Mouse (Mus musculus): ENCODE data around the gene 6030408B16Rik. TPM values are rescaled to one million over a fixed set of nuclear protein-coding genes. Genes with fewer than 3 reads are reported as not detected.

Gene 6030408B16Rik
- polyA plus RNA-seq, 1 experiment from 2014 or later = 0.27 TPM

DNA sequence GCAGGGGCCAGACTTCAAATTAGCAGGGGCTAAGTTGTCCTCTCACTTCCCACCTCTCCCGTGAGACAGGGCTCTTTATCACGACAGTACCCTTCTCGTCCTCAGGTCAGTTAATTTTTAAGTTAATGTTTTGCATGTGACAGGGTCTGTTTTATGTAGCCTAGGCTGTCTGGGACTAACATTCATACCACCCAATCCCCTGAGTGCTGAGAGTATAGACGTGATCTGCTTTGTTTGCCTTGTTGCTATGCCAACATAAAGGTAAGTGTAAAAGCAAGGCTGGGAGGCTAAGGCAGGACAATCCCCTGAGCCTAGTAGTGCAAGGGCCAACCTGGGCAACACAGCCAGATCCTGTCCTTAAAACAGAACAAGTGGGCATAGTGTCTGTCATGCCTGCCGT is 16.5 kb downstream of the 6030408B16Rik start:
- DNase-seq (ENCODE audit: extremely low spot score, low spot score) = no peak
- WGBS = 56% methylated on average over 5 of the region's 5 CpGs

DNA sequence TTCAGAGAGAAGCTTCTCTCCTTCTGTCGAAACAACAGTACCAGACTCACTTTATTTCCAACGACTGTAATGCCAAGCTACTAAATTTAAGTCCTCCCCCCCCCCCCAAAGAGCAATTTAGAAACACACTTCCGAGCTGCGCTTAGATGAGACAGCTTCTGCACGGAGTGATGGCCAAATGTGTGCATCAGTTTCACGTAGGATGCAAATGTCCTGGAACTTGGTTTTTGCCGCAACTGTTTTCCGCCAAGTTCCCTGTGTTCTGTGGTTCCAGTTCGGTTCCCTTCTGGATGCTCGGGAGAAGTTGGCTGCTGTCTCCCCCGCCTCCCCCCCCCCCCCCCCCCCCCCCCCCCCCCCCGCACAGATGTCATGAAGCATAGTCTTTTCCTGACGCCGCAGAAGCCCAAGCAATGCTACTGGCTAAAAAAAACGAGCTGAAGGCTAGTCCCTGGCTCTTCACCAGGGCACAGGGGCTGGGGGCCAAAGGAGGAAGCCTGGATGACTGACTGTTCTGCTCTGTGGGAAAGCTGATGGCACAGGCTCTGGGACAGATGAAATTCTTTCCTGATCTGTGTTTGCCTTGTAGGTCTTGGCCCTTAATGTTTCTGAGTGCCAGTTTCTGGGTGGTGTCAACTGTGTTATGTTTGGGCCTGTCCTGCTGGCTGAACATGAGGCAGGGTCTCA is 18.2 kb downstream of the 6030408B16Rik start:
- Histone ChIP-seq H3K4me1 (peaks cover 28% of the 10 kb centered on the region), H3K27me3 (ENCODE audit: poor library complexity, severe bottlenecking) (no peaks in the 10 kb centered on the region), H3K4me3 (no peak overlapping the region), H3K9me3 (no peaks in the 10 kb centered on the region), H3K27ac (no peak overlapping the region), H3K36me3 (replicated peaks) (no peaks in the 10 kb centered on the region)
- 71% methylated on average over 14 of the region's 15 CpGs for WGBS
- no peak for DNase-seq (ENCODE audit: extremely low spot score, low spot score)

More for the DNA sequence above, 16.5 kb downstream of the 6030408B16Rik start:
- Histone ChIP-seq H3K27me3 (ENCODE audit: poor library complexity, severe bottlenecking) (no peaks in the 10 kb centered on the region), H3K36me3 (replicated peaks) (no peaks in the 10 kb centered on the region), H3K27ac (no peak overlapping the region), H3K4me3 (no peak overlapping the region), H3K4me1 (peaks cover 17% of the 10 kb centered on the region), H3K9me3 (no peaks in the 10 kb centered on the region)

DNA sequence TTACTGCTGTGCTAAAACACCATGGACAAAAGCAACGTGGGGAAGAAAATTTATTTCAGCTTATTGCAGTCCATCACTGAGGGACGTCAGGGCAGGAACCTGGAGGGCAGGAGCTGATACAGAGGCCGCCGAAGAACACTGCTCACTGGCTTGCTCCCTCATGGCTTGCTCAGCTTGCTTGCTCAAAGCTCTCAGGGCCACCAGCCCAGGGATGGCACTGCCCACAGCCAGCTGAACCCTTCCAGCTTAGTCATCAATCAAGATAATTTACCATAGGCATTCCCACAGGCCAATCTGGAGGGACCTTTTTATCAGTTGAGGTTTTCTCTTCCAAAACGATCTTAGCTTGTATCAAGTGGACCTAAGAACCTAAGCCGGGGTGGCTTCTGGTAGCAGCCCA is 19.0 kb downstream of the 6030408B16Rik start:
- 86% methylated on average over 6 of the region's 6 CpGs for WGBS
- H3K9me3 ChIP-seq = no peaks in the 10 kb centered on the region
- no peak overlapping the region for H3K4me3 ChIP-seq
- no peaks in the 10 kb centered on the region for H3K36me3 ChIP-seq (replicated peaks)
- no peak overlapping the region for H3K27ac ChIP-seq
- no peak for DNase-seq (ENCODE audit: extremely low spot score, low spot score)
- peaks cover 5% of the 10 kb centered on the region; the same call in 1 of the 2 replicates for H3K27me3 ChIP-seq (ENCODE audit: poor library complexity, severe bottlenecking)
- H3K4me1 ChIP-seq = peaks cover 33% of the 10 kb centered on the region

DNA sequence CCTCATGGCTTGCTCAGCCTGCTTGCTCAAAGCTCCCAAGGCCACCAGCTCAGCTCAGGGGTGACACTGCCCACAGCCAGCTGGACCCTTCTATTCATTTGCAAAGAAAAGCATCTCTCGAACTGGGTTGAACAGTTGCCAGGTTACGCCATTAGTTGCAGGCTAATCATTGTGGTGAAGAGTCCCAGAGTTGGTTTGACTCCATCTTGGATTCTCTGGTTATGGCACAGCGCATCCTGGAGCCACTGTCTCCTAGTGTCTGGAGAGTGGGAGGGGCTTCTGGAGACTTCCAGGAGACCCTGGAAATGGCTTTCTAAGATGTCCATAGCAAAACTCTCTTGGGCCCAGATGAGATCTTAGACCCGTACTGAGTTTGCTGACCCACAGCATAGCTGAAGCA is 22.4 kb downstream of the 6030408B16Rik start:
- Histone ChIP-seq H3K9me3 (no peaks in the 10 kb centered on the region), H3K27ac (peak overlapping the region; percentile 48; the same call in 1 of the 2 replicates), H3K27me3 (ENCODE audit: poor library complexity, severe bottlenecking) (peaks cover 10% of the 10 kb centered on the region; the same call in 1 of the 2 replicates), H3K36me3 (replicated peaks) (no peaks in the 10 kb centered on the region), H3K4me1 (peaks cover 26% of the 10 kb centered on the region), H3K4me3 (peak overlapping the region; percentile 37; the same call in 1 of the 2 replicates)
- WGBS = 93% methylated on average over 4 of the region's 4 CpGs
- DNase-seq (ENCODE audit: extremely low spot score, low spot score) = no peak

DNA sequence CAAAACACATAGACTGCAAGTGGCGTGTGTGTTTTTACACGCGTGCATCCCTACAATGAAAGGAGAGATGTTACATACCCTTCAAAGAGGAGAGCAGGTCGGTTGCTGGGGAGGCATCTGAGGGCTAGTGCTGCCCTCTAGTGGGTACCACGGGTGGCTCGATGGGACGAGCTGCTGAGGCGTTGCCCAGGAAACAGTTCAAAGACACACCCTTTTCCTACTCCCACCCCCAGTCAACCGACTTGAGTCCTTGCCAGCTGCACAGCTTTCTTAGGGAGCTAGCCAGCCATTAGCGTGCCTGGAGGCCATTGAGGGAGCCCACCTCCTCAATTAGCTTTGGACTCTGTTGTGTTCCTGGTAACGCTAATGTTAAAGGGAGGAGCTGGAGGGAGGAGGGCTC is 22.8 kb downstream of the 6030408B16Rik start:
- Histone ChIP-seq H3K4me1 (peaks cover 26% of the 10 kb centered on the region), H3K27me3 (ENCODE audit: poor library complexity, severe bottlenecking) (peaks cover 10% of the 10 kb centered on the region; the same call in 1 of the 2 replicates), H3K27ac (peak overlapping the region; percentile 48), H3K9me3 (no peaks in the 10 kb centered on the region), H3K36me3 (replicated peaks) (no peaks in the 10 kb centered on the region), H3K4me3 (peak overlapping the region; percentile 37)
- DNase-seq (ENCODE audit: extremely low spot score, low spot score) = peak; percentile 85
- WGBS = 5% methylated on average over 11 of the region's 11 CpGs

DNA sequence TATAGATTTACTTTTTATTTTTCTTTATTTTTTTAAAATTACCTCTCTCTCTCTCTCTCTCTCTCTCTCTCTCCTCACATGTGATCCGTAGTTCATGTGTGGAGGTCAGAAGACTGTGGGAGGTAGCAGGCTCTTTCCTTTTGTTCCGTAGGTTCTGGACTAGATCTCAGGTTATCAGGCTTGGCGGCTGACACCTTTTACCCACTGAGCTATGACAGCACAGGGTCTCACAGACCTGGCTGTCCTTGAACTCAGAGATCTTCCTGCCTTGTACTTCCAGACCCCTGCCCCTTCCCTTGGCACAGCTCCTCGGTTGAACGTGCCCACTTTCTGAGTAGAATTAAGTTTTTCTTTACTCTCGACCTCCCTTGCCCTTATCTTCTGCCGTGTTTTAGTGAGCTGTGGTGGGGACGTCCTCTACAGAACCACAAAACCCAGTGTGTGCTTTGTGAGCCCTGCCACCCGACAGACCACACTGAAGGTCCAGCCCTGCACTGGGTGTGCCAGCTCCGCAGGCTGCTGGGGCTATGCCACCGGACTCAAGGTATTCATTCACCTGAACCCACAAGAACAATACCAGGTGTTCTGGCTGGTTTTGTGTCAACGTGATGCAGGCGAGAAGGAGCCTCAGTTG is 23.4 kb downstream of the 6030408B16Rik start:
- Histone ChIP-seq H3K36me3 (replicated peaks) (no peaks in the 10 kb centered on the region), H3K9me3 (no peaks in the 10 kb centered on the region), H3K4me1 (peaks cover 26% of the 10 kb centered on the region), H3K27me3 (ENCODE audit: poor library complexity, severe bottlenecking) (peaks cover 10% of the 10 kb centered on the region; the same call in 1 of the 2 replicates), H3K4me3 (peak overlapping the region; percentile 37), H3K27ac (peak overlapping the region; percentile 48)
- WGBS = 74% methylated on average over 13 of the region's 13 CpGs
- DNase-seq (ENCODE audit: extremely low spot score, low spot score) = no peak

DNA sequence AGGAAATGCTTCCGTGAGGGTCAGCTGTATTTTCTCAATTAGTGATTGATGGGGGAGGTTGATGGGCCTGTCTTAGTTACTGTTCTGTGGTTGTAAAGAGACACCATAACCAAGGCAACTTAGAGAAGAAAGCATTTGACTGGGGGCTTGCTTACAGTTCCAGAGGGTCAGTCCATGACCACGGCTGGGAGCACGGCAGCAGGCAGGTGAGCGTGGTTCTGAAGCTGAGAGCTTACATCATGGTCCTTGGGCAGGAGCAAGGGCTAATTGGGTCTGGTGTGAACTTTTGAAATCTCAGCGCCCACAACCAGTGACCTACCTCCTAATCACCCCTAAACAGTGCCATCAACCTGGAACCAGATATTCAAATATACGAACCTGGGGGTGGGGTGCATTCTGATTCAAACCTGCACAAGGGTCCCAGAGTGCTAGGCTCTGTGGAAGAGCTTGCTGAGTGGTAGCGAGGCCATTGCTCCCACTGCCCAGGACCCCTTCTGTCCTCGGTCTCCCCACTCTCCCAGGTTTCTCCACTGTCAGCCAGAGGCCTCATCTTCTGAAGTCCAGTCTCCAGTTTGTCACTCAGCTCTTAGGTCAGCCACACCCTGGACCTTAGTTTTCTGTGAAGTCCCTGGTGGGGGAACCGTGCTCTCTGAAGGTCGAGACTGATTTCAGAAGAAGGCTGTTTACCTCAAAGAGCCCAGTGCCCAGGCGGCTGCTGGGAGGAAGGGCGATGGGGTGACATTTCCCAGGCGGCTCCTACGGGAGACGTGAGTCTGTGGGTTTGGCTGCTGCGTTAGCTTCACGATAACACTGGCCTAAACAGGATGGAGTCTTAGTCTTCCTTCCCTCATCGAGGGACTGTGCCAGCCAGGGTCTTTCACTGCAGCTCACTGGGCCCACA is 24.2 kb downstream of the 6030408B16Rik start:
- H3K36me3 ChIP-seq (replicated peaks) = no peaks in the 10 kb centered on the region
- no peaks in the 10 kb centered on the region for H3K9me3 ChIP-seq
- no peak overlapping the region for H3K4me3 ChIP-seq
- H3K27ac ChIP-seq = no peak overlapping the region
- no peak for DNase-seq (ENCODE audit: extremely low spot score, low spot score)
- WGBS = 83% methylated on average over 18 of the region's 18 CpGs
- H3K4me1 ChIP-seq = peaks cover 26% of the 10 kb centered on the region
- peaks cover 10% of the 10 kb centered on the region; the same call in 1 of the 2 replicates for H3K27me3 ChIP-seq (ENCODE audit: poor library complexity, severe bottlenecking)

DNA sequence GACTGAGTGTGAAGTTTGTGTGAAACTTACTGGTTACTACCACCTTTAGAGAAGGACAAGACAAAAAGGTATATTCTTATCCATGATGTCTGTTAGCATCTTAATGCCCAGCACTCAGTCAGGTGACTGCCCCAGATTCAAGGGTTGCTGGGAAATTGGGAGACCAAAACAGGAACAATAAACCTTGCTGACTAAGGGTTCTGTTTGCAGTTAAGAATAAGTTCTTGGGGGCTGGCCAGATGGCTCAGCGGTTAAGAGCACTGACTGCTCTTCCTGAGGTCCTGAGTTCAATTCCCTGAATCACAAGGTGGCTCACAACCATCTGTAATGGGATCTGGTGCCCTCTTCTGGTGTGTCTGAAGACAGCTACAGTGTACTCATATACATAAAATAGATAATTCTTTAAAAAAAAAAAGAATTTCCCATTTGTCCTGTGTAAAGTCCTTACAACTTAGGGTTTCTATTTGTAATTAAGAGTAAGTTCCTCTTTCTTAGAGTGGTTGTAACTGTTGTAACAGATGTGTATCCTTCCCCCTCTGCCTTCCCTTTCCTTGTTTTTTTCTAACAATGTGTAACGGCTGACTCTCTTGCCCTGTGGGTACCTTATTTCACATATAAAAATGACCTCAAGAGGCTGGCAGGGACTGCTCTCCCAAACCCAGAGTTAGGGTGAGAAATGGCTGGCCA is 24.9 kb downstream of the 6030408B16Rik start:
- peaks cover 10% of the 10 kb centered on the region; the same call in 1 of the 2 replicates for H3K27me3 ChIP-seq (ENCODE audit: poor library complexity, severe bottlenecking)
- peaks cover 26% of the 10 kb centered on the region for H3K4me1 ChIP-seq
- no peak overlapping the region for H3K27ac ChIP-seq
- DNase-seq (ENCODE audit: extremely low spot score, low spot score) = no peak
- H3K9me3 ChIP-seq = no peaks in the 10 kb centered on the region
- no peaks in the 10 kb centered on the region for H3K36me3 ChIP-seq (replicated peaks)
- no peak overlapping the region for H3K4me3 ChIP-seq
- 83% methylated on average over 2 of the region's 2 CpGs for WGBS

DNA sequence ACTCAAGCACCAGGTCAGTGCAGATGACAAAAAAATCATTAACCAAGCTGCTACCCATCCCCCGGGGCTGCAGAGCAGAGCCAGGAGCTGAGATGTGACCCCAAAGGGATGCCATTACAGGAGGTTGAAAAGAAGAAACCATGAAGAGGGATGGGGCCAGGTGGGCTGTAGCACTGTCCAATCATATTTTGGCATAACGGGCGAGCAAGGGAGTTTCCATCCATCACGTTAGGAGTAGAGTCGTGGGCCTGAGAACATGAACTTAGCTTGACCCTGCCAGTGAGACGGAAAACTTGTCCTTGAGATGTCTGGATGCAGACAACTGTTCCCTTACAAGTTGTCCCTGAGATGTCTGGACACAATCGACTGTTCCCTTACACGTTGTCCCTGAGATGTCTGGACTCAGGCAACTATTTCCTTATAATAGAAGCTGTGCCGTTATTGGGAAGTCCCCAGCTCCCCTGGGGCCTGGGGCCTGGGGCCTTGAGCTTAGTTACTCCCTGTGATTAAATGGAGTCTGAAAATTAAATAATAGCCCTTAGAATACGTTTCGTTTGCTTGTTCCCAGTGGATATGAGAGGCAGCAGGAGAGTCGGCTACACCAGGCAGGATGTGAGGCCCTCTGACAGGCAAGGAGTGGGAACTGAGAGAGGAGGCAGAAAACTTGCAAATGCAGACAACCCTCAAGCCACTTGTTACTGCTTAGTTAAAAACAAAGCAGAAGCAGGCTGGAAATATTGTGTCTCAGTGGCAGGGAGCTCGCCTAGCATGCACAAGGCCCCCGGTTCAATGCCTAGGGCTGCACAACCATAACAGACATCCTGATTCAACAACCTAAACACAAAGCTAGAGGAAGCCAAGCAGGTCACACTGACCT is 26.1 kb downstream of the 6030408B16Rik start:
- no peaks in the 10 kb centered on the region for H3K36me3 ChIP-seq (replicated peaks)
- H3K9me3 ChIP-seq = peaks cover 4% of the 10 kb centered on the region; the same call in 1 of the 2 replicates
- no peak for DNase-seq (ENCODE audit: extremely low spot score, low spot score)
- WGBS = 78% methylated on average over 14 of the region's 14 CpGs
- H3K27me3 ChIP-seq (ENCODE audit: poor library complexity, severe bottlenecking) = peaks cover 10% of the 10 kb centered on the region; the same call in 1 of the 2 replicates
- H3K4me1 ChIP-seq = peaks cover 26% of the 10 kb centered on the region
- no peak overlapping the region for H3K4me3 ChIP-seq
- 0 out of 2 replicates have a peak overlapping the region, but pooled peaks have one; percentile 3 for H3K27ac ChIP-seq

DNA sequence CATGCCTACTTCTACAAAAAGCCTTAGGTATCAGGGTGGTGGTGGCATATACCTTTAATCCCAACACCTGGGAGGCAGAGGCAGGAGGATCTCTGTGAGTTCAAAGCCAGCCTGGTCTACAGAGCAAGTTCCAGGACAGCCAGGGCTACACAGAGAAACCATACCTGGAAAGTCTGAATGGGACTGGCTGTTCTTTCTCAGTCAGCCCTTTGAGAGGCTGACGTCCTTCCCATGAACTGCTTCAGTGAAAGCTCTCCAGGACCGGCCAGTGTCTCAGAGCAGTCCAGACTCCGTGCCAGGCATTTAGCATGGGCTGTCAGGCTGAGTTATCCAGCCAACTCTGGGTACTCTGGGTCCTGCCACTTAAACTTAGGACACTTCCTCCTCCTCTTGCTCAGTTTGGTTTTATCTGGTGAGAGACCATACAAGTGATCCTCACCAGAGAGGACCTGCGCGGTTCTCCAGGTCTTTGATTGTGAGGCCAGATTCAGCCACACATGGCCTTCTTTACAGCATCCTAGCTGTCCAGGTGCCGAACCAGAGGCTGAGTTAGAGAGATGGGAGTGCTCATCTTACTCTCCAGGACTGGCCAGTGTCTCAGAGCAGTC is 27.1 kb downstream of the 6030408B16Rik start:
- H3K27me3 ChIP-seq (ENCODE audit: poor library complexity, severe bottlenecking) = peaks cover 10% of the 10 kb centered on the region; the same call in 1 of the 2 replicates
- H3K27ac ChIP-seq = no peak overlapping the region
- H3K36me3 ChIP-seq (replicated peaks) = no peaks in the 10 kb centered on the region
- H3K4me3 ChIP-seq = no peak overlapping the region
- H3K4me1 ChIP-seq = peaks cover 26% of the 10 kb centered on the region
- DNase-seq (ENCODE audit: extremely low spot score, low spot score) = no peak
- peaks cover 4% of the 10 kb centered on the region; the same call in 1 of the 2 replicates for H3K9me3 ChIP-seq
- 87% methylated on average over 6 of the region's 6 CpGs for WGBS

DNA sequence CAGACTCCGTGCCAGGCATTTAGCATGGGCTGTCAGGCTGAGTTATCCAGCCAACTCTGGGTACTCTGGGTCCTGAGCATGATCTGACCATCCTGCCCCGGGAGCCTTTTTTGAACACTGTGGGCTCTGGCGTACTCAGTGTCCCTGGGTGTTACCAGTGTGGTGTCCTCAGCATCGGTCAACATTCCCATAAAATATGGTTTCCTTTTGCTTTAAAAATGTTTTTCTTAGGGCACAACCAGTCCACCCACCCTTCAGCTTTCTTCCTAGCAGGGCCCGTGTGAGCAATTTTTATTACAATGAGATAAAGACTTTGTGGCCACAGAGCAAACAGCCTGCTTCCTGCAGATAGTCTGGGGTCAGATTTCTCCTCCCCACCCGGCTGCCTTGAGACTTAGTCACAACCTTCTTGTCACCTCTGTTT is 27.6 kb downstream of the 6030408B16Rik start:
- Histone ChIP-seq H3K27ac (no peak overlapping the region), H3K36me3 (replicated peaks) (no peaks in the 10 kb centered on the region), H3K27me3 (ENCODE audit: poor library complexity, severe bottlenecking) (peaks cover 10% of the 10 kb centered on the region; the same call in 1 of the 2 replicates), H3K9me3 (peaks cover 4% of the 10 kb centered on the region; the same call in 1 of the 2 replicates), H3K4me1 (peaks cover 22% of the 10 kb centered on the region), H3K4me3 (no peak overlapping the region)
- no peak for DNase-seq (ENCODE audit: extremely low spot score, low spot score)
- WGBS = 73% methylated on average over 6 of the region's 6 CpGs

Data from forebrain, embryonic 10.5 days (tissue).